Mouse (Mus musculus) urinary bladder, postnatal 36 days (tissue): ENCODE data around the gene Gpi1.
"Not testable (repeated sequence)": the region's sequence is repeated elsewhere in the genome, so short reads cannot be mapped to it uniquely, and the experiment has no call there.

Experiments
- DNase-seq, 2 experiments: peaks; one replicate each; pipeline ENCODE4 v3.0.0; 2022; ENCODE audit warnings: low spot score in 2 of 2, mixed read lengths in 1 of 2

Gpi1 gene

DNA sequence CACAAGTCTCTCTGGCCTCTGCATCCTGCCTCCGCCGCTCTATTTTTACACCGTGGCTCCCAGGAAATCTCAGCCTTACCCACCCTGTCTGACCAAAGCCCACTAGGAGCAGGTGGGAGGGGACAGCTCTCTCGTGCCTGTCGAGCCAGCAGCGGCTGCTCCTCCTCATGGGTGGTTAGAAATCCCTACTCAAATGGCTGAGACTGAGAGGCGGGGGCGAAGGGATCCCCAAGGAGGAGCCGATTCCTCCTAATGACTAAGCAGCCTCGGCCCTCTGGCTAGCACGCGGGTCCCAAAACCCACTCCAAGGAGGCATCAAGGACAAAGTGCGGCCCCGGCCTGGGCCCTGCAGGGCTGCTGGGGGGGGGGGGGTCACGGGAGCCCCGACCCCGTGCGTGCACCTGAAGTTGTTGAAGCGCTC, 435 bp downstream of the Gpi1 start:
- peak; percentile 38 to 57 for DNase-seq

GRCm38 (mm10) chr7:34229153-34229552, 983 bp downstream of the Gpi1 start:
- DNase-seq = no peak

GRCm38 (mm10) chr7:34228641-34229040, 1.5 kb downstream of the Gpi1 start:
- peak in 1 of 2 experiments; percentile 36 for DNase-seq

- DNase-seq = no peak
Measured at GRCm38 (mm10) chr7:34226846-34227245, 3.3 kb downstream of the Gpi1 start.

DNA sequence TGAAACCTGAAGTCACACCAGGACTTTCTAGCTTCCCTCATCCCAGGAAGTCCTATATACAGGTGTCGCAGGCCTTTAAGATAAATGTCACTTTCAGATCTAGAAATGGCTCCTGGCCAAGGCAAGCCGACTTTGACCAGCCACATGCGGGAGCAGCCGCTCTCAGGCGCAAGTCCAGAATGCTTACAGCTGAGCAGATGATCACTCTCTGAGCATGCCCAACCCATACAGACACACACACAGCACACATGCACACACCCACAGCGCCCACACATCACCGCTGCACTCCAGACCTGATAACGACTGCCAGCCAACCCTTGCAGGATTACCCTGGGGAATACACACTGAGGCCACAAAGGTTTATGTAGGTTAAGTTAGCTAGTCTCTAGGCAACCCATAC, 4.0 kb downstream of the Gpi1 start:
- no peak for DNase-seq

DNA sequence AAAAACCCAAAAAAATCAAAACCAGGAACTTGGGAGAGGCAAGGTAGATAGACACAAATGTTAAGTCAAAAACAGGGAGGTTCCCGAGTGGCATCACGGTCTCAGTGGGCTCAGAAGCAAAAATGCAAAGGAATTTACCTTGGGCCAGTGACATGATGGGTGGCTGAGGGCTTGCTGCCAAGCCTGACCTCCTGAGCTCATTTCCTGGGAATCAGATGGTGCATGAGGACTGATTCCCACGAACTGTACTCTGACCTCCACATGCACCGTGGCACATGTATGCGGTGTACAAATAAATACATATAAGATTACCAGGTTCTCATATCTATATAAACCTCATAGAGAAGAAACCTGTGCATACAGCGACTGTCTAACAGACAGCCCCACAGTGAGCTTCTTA, 5.8 kb downstream of the Gpi1 start:
- DNase-seq = no peak

GRCm38 (mm10) chr7:34222340-34222739, 7.8 kb downstream of the Gpi1 start:
- DNase-seq = no peak

- no peak for DNase-seq
Measured at GRCm38 (mm10) chr7:34221594-34222250, 8.4 kb downstream of the Gpi1 start.

DNA sequence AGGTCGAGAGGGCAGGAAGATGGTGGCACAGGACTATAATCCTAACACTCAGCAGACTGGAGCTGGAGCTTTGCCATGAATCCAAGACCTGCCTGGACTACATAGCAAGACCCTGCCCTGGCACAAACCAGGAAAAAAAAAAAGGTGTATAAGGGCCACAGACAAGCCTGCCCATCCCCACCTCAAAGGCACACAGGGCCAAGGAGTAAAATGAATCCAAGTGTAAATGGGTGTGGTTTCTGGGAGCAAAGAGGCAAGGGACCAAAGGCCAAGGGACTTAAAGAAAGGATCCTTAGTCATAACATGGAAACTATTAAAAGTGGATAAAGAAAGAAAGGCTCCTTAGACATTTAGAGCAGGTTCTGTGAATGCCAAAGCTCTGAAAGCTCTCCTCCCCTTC, 11.6 kb downstream of the Gpi1 start:
- DNase-seq = no peak

DNA sequence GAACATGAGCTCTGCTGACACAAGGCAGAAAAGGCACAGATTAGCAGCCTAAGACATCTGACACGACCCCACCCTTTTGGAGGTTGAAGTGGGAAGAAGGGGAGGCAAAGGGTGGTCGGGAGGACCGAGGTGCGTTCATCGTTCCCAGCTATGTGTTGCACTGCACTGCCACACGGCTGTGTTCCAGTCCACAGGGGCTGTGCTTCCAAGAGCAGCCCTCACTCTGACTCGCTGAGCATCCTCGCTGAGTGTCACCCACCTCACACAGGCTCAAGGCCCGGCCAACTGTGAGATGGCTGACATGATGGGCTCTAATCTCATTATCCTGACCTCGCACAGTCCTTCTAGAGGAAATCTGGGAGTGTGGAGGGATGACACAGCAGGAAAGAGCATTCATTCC, 13.7 kb downstream of the Gpi1 start:
- no peak for DNase-seq

GRCm38 (mm10) chr7:34215481-34215880, 14.7 kb downstream of the Gpi1 start:
- DNase-seq = no peak

DNA sequence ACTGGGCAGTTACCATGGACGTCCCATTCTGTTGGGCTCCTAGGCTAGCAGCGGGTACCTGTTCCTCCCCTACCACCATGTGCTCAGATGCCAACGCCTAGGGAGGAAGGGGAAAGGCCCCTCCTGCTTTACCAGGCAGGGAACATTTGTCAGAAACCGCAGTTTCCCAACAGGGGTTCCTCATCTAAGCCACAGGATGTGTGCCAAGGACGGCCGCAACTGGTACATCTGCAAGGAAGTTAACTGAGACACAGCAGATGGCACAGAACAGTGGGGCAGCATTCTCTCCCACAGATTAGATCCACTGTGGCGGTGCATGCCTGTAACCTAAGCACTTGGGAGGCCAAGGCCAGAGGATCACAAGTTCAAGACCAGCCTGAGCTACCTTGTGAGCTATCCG, 15.5 kb downstream of the Gpi1 start:
- no peak for DNase-seq

GRCm38 (mm10) chr7:34213281-34213680, 16.9 kb downstream of the Gpi1 start:
- DNase-seq = no peak

DNA sequence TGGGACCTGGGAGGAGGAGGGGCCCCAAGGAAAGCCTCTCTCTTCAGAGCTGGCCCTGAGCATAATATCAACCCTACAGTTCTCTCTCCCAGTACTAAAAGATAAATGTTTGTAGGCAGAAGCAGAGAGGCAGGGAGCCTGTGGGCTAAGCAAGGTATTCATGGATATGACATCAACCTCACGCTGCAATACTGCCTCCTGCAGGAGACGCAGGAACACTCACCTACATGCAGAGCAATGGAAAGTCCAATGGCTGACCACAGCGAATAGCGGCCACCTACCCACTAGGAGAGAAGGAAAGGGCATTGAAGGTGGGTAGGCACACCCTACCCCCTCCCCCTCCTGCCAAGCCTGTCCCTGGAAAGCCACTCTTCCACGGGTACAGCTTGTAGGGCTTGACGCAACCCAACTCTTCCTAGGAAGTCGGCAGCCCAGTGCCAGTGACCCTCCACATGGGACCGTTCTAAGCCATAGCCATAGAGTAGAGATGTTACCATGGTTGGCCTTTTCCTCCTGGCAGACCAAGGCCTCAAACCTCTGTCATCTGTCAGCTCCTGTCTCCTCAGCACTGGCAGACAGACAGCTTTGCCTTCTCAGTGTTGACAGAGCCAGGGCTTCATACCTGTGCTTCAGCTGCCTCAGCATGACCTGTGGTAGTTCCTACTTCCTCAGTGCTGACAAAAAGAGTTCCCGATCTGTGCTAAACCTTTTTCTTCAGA, 21.9 kb downstream of the Gpi1 start:
- DNase-seq = no peak

GRCm38 (mm10) chr7:34206331-34206730, 23.8 kb downstream of the Gpi1 start:
- DNase-seq = no peak

GRCm38 (mm10) chr7:34202147-34202546, 28.0 kb downstream of the Gpi1 start:
- DNase-seq = not testable (repeated sequence)

GRCm38 (mm10) chr7:34200829-34201228, 29.3 kb downstream of the Gpi1 start:
- no peak for DNase-seq

DNA sequence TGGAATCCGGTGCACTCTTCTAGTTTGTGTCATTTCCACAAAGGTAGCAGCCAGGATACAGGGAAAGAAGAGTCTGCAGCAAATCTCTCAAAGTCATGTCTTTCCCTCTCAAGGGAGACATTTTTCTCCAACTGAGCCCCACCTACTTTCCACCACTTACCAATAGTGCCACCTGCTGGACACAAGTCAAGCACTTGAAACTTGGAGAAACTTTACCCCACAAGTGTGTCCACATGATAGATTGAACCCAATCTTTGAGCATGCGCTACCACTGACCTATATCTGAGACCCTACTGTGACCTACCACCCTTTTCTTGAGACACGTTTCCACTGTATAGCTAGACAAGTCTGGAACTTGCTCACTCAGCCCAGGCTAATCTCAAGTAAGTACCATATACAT, 31.8 kb downstream of the Gpi1 start:
- peak in 1 of 2 experiments; percentile 34 for DNase-seq

DNA sequence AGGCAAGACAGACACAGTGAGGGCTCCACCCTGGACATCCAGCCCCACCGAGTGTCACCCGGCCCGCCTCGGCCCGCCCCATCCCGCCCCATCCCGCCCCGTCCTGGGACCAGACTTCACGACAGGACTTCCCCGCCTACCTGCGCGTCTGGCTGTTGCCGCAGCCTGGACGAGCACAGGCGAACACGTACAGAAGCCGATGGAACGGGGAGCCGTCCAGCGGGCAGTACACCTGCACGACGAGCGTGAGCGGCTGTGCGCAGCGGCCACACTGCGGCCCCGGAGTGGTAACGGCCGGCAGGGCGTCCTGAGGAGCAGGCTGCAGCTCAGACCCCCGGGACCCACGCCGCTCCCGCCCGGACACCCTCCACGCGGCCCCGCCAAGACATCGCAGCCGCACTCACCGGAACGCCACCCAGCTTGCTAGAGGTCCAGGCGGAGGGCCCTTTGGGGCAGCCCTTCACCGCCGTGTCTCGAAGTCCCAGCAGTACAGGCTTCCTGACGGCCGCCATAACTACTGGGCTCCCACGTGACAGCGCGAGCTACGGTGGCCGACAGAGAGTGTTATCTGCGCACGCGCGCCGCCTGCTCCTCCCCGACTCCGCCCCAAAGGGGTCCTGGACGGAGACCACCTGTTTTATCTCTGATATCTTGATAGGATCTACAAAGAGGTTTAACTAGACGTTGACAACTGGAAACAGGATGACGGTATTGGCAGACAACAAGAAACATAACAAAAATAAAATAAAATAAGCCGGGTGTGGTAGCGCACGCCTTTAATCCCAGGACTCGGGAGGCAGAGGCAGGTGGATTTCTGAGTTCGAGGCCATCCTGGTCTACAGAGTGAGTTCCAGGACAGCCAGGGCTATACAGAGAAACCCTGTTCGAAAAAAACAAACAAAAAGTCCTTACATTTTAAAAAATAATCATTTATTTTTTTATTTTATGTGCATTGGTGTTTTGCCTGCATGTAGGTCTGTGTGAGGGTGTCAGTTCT, 33.7 kb downstream of the Gpi1 start, which contains the start of gene Pdcd2l:
Gene Pdcd2l (minus strand): TSS at position 530 of the 997 bp plus-strand sequence.
- DNase-seq = peak; percentile 86 to 90

DNA sequence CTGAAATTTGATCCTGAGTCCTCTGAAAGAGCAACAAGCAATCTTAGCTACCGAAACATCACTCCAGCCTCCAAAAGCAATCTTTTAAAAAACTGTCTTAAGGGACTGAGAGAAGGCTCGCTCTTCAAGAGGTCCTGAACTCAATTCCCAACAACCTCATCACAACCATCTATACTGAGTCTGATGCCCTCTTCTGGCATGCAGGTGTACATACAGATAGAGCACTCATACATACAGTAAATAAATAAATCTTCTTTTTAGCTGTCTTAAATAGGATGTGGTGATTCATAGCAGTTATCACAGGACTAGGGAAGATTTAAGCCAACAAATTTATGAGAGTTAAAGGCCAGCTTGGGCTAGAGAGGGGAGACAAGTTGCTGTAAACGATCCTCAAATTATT, 34.5 kb downstream of the Gpi1 start:
- no peak for DNase-seq

DNA sequence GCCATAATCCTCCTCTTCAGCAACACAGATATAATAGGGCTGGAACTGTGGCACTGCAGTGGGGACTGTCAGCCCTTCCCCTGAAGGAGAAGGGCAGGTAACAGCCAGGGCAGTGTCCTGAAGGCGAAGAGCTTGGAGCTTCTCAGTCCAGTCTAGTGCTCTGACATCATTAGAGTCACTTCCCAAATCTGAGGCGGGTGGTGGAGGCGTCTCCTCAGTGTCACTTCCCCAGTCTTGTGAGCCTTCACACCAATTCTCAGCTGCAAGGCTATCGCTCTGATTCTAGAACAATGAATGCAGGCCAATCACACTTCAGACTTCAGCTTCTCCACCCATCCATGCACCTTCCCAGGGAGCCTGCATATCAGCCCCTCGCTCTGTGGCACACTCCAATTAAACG, 37.3 kb downstream of the Gpi1 start:
- no peak for DNase-seq

- no peak for DNase-seq
Measured at GRCm38 (mm10) chr7:34189376-34189989, 40.7 kb downstream of the Gpi1 start.
